Mouse (Mus musculus): ENCODE data around the gene Ankib1.

DNA sequence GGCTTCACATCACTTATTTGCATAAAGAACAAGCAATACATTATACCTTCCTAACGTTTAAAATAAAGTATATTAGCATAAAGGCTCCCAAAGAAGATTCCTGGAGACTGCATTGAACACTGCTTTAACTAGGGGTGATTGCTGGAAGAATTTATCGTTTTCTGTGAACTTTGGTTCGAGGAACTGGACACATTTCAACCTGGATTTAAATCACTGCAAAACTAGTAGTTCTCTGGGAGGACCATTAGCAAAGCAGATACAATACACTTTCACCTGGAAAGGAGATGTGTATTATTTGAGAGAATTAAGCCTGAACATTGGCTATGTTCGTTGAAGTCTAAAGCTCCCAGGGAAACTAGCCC is 153.9 kb downstream of the Ankib1 start:
- TF ChIP-seq CTCF (IDR thresholded peaks at IDR 0.05; ENCODE audit: extremely low read depth, insufficient read depth, insufficient read length, insufficient replicate concordance) (no peak), POLR2A (IDR thresholded peaks at IDR 0.05; ENCODE audit: low read depth, low read length) (no peak)

All from spleen, adult 2 months (tissue).